Mouse (Mus musculus) olfactory bulb, adult 2 months (tissue): ENCODE data around the gene Fdx1. TPM values are rescaled to one million over a fixed set of nuclear protein-coding genes. Genes with fewer than 3 reads are reported as not detected.

Experiments used
- H3K27ac ChIP-seq: fragments of 200-500 bp; 2 replicates; pipeline ENCODE4 v1.5.1; 2012; ENCODE audit warnings: low read depth, low read length; ENCODE audit not compliant: insufficient read depth
- H3K4me1 ChIP-seq: fragments of 200-500 bp; 2 replicates; pipeline ENCODE4 v1.6.1; 2012; ENCODE audit warnings: low read length; ENCODE audit not compliant: control insufficient read depth, insufficient read depth
- H3K4me3 ChIP-seq: fragments of 200-500 bp; 2 replicates; pipeline ENCODE4 v1.5.1; 2012; ENCODE audit warnings: mild to moderate bottlenecking, low read depth, low read length, moderate library complexity; ENCODE audit not compliant: insufficient read depth
- CTCF ChIP-seq: fragments of 200-500 bp; IDR thresholded peaks from 2 replicates; pipeline ENCODE4 v1.5.1; 2012; ENCODE audit warnings: low read depth, mild to moderate bottlenecking, low read length, moderate library complexity; ENCODE audit not compliant: insufficient read depth
- POLR2A ChIP-seq: fragments of 200-500 bp; IDR thresholded peaks from 2 replicates; pipeline ENCODE4 v1.6.1; 2012; ENCODE audit warnings: mild to moderate bottlenecking, low read depth, low read length, moderate library complexity; ENCODE audit not compliant: insufficient read depth
- WGBS: fragments of 180-500 bp; shearing (Covaris S2); methylation state at CpG from one replicate; pipeline ENCODE4 v1.1.7; 2018; 5-methylcytosine and 5-hydroxymethylcytosine counted together
- polyA plus RNA-seq: library from polyadenylated mRNA; stranded (reverse); fragments of >200 nt; gene quantifications from 2 replicates; pipeline ENCODE4 v1.2.4, GENCODE M21; 2012; ENCODE audit warnings: low replicate concordance; ENCODE audit not compliant: missing spikeins, insufficient read depth, insufficient read length

Fdx1 gene
- polyA plus RNA-seq, 1 experiment = not detected

GRCm38 (mm10) chr9:51993486-51994275 lies 30.3 kb upstream of the Fdx1 start:
- no peak for TF ChIP-seq POLR2A
- TF ChIP-seq CTCF = no peak
- WGBS = 84% methylated on average over 4 of the region's 4 CpGs
- H3K27ac ChIP-seq = no peak overlapping the region

GRCm38 (mm10) chr9:51991241-51991876 lies 28.0 kb upstream of the Fdx1 start:
- WGBS = 22% methylated on average over 2 of the region's 2 CpGs
- Histone ChIP-seq H3K27ac (no peak overlapping the region), H3K4me3 (no peak overlapping the region), H3K4me1 (no peaks in the 10 kb centered on the region)
- TF ChIP-seq CTCF (no peak), POLR2A (no peak)

More at GRCm38 (mm10) chr9:51993486-51994275, 30.3 kb upstream of the Fdx1 start:
- no peaks in the 10 kb centered on the region for H3K4me1 ChIP-seq
- no peak overlapping the region for H3K4me3 ChIP-seq

- WGBS = 59% methylated on average over 2 of the region's 2 CpGs
- Histone ChIP-seq H3K4me1 (peaks cover under 1% of the 10 kb centered on the region; the same call in 1 of the 2 replicates), H3K27ac (no peak overlapping the region), H3K4me3 (no peak overlapping the region)
- TF ChIP-seq CTCF (no peak), POLR2A (no peak)
These were observed 27.5 kb upstream of the Fdx1 start for GRCm38 (mm10) chr9:51990828-51991227.

GRCm38 (mm10) chr9:51985493-51986099 lies 22.2 kb upstream of the Fdx1 start:
- TF ChIP-seq CTCF (no peak), POLR2A (no peak)
- Histone ChIP-seq H3K4me3 (no peak overlapping the region), H3K27ac (peak overlapping the region; percentile 45; the same call in 1 of the 2 replicates), H3K4me1 (peaks cover 4% of the 10 kb centered on the region; the same call in 1 of the 2 replicates)
- 33% methylated on average over 11 of the region's 11 CpGs for WGBS

- H3K27ac ChIP-seq = no peak overlapping the region
- TF ChIP-seq POLR2A = no peak
- no peak for TF ChIP-seq CTCF
- H3K4me1 ChIP-seq = peaks cover 4% of the 10 kb centered on the region; the same call in 1 of the 2 replicates
- no peak overlapping the region for H3K4me3 ChIP-seq
- WGBS = 46% methylated on average over 1 of the region's 1 CpGs
These were observed 17.8 kb upstream of the Fdx1 start for GRCm38 (mm10) chr9:51981131-51981530.

- no peak overlapping the region for H3K4me3 ChIP-seq
- no peak for TF ChIP-seq POLR2A
- no peak for TF ChIP-seq CTCF
- WGBS = 87% methylated on average over 6 of the region's 6 CpGs
- no peaks in the 10 kb centered on the region for H3K4me1 ChIP-seq
- no peak overlapping the region for H3K27ac ChIP-seq
These were observed 15.9 kb upstream of the Fdx1 start for GRCm38 (mm10) chr9:51979301-51979700.

GRCm38 (mm10) chr9:51978545-51979259 lies 15.3 kb upstream of the Fdx1 start:
- no peak for TF ChIP-seq CTCF
- TF ChIP-seq POLR2A = no peak
- 84% methylated on average over 6 of the region's 6 CpGs for WGBS
- Histone ChIP-seq H3K4me3 (no peak overlapping the region), H3K4me1 (no peaks in the 10 kb centered on the region), H3K27ac (no peak overlapping the region)

GRCm38 (mm10) chr9:51977439-51978000 lies 14.2 kb upstream of the Fdx1 start:
- no peak overlapping the region for H3K27ac ChIP-seq
- H3K4me1 ChIP-seq = no peaks in the 10 kb centered on the region
- 42% methylated on average over 5 of the region's 5 CpGs for WGBS
- no peak overlapping the region for H3K4me3 ChIP-seq
- TF ChIP-seq POLR2A (no peak), CTCF (peak; percentile 62)
